Mouse (Mus musculus) cerebellum, postnatal 10 days (tissue): Measurements from ENCODE around the gene Fkbp14.

Experiments used
- DNase-seq, 2 experiments: peaks; one replicate each; pipeline ENCODE4 v3.0.0; 2021; ENCODE audit warnings: mixed read lengths in 2 of 2

Fkbp14 gene

DNA sequence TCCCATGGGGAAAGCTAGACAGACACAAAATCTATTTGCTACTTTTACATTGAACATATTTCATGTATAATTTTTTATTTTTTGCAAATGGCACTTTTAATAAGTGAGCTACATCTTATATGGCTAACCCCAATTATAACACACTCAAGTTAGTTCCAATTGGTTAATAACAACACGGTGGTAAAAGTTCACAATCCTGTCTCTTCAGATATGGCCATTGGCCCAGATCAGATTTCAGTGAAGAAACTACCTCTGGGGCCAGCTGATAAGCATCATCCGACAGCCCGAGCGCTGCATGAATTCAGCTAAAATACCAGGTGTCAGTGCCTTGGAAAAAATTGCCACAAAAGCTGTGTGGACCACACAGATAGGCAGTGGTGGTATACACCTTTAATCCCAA is 9.4 kb downstream of the Fkbp14 start:
- DNase-seq: no peak

DNA sequence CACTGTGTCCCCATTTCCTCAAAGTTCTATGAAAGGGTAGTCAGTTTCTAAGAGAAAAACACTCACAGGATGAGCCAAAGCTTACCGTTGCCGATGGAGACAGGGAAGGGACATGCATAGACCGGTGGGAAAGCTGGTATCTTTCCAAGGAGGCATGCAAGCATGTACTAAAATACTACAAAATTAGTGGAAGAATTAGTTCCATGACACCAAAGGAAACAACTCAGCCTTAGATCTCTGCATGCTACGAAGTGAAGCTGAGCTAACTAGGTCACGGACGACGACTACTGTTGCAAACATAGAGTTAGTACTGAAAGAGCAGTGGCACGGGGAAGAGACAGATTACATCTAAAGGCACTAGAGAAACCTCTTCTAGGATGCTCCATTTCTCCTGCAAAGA is 10.2 kb downstream of the Fkbp14 start:
- no peak for DNase-seq

DNA sequence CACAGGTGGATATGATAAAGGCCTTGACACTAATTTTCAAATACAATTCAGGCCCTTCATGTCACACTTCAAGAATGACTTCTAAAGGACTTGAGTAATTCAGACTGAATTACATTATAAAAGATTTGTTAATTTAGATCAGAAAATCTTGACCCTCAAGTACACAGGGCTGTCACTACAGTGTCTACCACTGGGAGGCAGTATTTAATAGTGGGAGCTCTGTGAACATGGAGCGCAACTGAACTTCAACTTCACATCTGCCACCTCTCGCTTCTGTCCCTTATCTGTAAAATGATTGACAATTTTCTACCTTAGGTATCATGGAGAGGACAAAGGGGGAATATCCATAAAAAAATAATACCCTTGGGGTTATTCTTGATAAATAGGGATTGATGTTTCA is 10.9 kb downstream of the Fkbp14 start:
- peak; percentile 78 to 86 for DNase-seq

DNA sequence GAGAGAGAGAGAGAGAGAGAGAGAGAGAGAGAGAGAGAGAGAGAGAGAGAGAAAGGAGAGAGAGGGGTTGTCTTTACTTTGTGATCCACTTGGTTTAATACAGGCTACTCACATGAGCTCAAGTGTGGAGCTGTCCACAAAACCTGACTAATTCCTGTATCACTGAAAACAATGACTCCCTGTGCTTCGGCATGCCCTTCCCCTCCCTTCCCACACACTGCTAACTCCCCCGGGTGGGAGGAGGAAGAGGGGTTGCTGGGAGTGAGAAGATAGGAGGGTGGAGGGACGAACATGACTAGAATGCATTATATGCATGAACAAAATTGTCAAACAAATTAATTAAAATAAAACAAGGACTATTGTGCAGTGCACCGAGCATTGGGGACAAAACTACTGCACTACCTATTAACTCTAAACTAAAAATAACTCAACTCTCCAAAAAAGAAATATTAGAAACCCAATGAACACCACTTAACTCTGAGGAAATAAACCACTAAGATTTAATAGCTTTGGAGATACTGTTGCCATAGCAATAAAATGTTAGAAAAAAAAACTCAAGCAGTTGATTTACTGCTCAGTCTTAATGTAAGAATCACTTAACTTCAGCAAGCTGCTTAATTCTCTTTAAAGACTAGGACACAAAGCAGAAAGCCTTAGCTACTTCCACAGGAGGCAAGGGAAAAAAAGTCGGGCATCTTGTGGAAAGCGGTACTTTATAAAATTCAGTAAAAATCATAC is 23.7 kb downstream of the Fkbp14 start:
- DNase-seq: no peak

DNA sequence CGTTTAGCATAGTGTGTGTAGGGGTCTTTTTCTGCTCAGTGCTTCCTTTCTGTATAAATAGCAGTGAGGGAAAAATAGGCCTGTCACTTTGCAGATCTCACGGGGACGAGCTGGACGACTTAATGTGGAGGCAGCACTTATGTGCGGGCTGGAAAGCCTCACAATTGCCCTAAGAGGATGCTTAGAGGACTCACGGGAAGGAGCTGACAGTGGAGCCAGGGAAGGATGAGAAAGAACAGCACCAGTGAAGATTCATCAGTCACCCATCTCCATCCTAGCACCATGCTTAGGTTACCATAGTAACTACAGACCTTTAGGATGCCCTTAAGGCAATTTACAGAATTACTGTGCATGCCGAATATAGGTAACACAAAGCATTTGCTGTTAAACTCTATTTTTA is 27.3 kb downstream of the Fkbp14 start:
- DNase-seq: no peak

GRCm38 (mm10) chr6:54566546-54566919 is 30.6 kb downstream of the Fkbp14 start:
- no peak for DNase-seq

DNA sequence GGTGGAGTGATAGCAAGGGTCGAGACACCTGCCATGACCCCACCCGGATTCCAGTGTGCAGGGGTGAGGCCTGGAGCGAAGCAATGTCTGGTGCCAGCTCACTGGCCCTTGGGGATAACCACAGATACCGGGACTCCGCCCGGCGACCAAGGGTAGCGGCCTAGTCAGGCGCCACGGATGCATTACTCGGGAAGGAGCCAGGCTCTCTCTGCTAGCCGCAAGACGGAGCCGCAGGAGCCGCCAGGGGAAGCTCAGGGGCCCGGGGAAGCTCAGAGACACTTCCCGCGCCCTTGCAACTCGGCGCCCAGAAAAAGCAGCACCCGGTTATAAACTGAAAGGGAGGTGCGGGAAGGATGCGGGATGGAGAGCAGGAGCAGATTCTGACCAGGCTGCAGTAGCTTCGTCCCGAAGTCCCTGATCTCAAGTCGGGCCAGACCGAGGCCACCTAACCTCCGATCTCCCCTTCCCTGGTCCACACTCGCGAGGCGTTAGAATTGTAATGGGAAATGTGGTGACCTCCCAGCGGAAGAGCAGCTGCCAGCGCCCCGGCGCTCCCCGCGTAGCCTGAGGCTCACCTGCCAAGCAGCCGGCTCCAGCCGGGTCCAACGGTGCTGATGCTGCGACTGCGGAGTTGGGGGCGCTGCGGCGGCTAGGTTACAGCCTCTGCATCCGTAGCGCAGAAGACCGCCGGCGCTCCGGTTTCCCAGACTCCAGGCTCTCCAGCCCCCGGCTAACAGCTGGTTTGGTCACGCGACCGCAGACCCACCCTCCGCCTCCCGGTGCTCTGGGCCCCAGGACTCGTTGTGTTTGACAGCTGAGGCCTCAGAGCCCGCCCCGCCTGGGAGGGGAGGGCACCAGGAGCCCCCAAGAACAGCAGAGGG is 31.2 kb downstream of the Fkbp14 start, which contains the start of gene Scrn1:
Gene Scrn1, minus strand, starts transcription at position 825 of the 881 bp plus-strand sequence.
- DNase-seq: peak; percentile 84 to 86

GRCm38 (mm10) chr6:54565012-54565411 is 32.1 kb downstream of the Fkbp14 start:
- peak; percentile 74 to 80 for DNase-seq

- DNase-seq: peak in 1 of 2 experiments; percentile 30
Measured at GRCm38 (mm10) chr6:54564506-54564991, 32.6 kb downstream of the Fkbp14 start.

DNA sequence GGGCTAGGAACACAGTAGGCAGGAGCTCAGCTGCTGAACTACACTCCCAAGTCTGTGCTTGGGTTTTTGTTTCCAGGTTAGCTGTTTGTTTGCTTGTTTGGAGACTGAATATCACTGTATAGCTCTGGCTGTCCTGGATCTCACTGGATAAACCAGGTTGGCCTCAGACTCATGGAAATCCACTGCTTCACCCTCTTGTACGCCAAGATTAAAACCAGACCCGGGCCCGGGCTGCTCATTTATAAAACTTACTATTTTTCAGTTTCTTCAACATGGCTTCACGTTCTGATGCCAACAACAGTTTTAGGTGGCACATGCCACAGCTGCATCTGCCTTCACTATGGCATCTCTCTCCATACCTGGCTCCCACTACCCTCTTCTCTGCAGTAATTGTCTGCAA is 33.5 kb downstream of the Fkbp14 start:
- DNase-seq: no peak

DNA sequence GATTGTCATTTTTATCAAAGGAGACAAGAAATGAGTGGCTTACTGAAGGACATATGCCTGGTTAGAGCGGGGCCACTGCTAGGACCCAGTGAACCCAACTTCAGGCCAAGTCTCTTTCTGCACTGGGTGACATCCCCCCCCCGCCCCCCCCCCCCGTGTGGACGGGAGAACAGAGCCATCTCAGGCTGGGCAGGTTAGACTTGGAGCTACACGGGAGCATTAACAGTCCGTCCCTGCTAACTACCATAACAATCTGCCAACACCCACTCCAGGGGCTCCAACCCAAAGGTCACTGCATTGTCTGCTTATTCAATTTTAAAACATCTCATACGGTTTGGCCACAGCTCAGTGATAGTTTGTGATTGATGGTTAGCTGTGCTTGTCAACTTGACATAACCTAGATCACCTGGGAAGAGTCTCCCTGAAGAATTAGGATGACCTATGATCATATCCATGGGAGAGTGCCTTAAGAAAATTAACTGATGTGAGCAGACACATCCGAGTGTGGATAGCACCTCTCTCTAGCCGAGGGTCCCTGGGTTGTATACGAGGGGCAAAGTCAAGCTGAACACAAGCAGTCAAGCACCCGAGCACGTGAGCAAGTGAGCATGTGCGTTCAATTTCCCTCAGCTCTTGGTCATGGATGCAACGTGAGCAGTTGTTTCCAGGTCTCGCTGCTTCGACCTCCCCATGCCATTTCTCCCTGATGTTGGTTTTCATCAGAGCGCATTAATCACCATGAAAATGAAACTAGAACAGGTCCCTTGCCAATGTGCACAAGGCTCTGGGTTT is 34.9 kb downstream of the Fkbp14 start:
- peak in 1 of 2 experiments; percentile 38 for DNase-seq

GRCm38 (mm10) chr6:54558466-54558865 is 38.6 kb downstream of the Fkbp14 start:
- peak; percentile 60 to 74 for DNase-seq

DNA sequence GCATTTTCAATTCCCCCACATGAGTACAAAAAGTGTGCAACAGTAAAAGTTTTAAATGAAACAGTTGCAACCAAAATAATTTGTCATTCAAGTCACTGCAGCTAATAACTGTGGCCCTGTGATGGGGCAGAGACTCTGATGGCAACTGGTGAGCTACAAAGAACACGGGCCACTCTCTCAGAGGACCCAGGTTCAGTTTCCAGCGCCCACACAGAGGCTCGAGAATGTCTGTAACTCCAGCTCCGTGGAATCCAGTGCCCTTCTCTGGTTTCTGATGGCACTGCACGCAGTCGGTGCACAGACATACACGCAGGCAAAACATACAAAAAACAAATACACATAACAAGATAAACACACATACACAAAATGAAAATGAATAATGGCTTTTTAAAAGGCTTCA is 39.4 kb downstream of the Fkbp14 start:
- no peak for DNase-seq

DNA sequence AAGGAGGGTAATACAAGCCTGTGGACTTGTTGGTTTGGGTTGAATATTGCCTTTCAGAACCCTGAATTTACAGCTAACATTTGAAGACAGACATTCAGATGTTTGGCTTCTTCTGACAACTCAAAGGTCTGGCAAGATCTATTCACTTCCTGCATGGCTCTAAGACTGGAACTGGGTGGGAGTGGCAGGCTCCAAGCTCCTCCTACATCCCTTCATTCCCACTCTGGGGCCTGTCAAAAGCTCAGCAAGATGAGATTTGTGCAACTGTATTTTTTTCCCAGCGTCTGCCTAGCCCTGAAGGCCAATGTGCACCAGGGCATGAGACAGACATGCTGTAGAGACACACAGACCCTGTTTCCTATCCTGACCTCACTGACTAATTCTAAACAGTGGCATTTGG is 41.3 kb downstream of the Fkbp14 start:
- DNase-seq: no peak

DNA sequence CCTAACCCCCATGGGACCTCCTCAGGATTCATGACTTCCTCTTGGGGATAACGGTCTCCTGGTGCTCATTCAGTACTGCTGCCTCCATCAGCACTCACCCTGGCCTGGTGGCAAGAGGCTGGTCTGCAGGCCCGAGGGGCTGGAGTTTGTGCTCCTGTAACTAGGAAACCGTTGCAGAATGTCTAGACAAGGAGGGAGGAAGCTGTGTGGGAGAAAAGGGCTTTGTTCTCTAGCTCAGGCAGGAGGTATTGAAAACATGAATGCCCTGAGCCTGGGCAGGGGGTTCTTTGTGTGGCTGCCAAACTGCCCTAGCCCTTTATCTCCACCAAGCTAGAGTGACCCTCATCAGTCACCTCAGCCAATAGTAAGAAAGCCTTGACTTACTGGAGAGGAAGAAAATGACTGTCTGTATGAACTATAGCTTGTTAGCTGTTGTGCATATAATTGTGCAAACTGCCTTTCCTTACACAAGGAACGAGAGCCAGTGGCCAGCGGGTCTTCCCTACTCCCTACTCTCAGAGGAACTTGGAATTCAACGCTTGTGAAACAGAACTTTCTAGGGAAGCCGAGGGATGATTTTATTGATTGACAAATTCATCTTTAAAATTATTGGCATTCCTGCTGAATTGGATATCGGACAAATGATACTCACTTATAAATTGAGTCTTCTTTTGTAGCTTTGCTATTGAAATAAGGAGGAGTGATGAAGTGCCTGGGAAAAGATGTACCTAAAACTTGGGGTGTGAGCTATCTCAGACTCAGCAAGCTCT is 42.6 kb downstream of the Fkbp14 start:
- peak in 1 of 2 experiments; percentile 42 for DNase-seq

DNA sequence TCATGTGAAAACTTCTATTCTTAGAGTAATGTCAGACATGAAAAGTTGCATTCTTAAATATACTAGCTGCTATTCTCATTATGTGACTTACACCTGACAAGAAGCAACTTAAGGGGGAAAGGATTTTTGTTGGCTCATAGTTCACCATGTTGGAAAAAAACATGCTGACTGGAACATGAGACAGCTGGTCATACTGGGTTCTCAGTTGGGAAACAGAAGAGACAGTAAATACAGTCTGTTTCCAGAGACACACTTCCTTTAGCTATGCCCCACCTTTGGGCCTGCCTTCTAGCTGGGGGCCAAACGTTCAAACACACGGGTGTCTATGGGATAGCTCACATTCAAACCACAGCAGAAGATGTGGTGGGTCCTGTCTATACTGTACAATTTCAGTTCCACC is 43.5 kb downstream of the Fkbp14 start:
- DNase-seq: peak; percentile 62 to 66

- DNase-seq: peak in 1 of 2 experiments; percentile 47
Measured at GRCm38 (mm10) chr6:54552721-54553413, 44.2 kb downstream of the Fkbp14 start.

DNA sequence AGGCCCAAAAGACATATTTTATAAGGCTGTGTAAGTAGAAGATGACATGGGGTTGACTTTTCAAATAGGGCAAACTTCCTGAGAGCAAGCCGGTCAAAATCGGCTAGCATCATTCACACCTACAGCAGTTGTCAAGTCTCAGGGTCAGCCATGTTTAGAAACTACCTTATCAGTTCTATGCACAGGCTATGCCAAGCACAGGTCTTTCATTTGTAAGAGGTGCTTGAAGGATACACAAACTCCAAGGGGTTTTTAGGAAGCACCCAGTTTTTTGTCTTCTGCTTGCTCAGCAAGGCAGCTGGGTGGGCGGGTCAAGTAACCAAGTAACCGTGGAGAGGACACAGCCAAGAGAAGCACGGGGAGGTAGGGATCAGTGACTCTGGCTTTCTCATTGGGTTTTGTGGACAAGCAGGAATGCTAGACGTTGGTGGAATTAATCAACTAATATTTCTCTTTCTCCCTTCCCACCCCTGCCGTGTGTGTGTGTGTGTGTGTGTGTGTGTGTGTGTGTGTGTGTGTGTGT is 46.2 kb downstream of the Fkbp14 start:
- DNase-seq: peak in 1 of 2 experiments; percentile 58

GRCm38 (mm10) chr6:54549311-54549710 is 47.8 kb downstream of the Fkbp14 start:
- no peak for DNase-seq

DNA sequence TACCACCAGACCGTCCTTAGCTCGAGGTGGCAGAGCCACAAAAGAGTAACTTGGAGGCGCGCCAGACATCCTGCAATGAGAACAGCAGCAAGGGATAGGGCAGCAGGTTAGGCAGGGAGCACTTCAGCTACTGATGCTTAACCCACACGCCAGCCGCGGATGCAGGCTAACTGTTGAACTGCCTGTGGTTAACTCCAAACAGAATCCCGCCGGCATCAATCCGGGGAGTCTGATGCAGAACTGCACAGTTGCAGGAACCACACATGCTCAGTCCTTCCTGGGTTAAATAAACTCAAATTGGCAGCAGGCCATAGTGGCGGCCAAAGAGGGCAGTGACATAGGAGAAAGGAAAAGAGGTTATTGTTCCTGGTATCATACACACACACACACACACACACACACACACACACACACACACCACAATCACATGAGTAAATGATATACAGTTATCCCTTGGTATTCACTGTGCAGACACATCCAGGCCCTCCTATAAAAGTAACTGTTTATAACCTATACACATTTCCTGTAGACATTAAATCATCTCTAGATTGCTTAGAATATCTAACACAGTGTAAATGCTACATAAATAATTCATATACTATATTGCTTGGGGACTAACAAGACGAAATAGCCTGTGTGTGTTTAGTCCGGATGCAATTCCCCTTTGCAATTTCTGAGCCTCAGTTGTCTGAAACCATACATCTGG is 48.6 kb downstream of the Fkbp14 start:
- DNase-seq: peak; percentile 76

GRCm38 (mm10) chr6:54543646-54544045 is 53.5 kb downstream of the Fkbp14 start:
- DNase-seq: no peak
